Mouse (Mus musculus) stomach, embryonic 16.5 days (tissue): ENCODE results near the gene Batf3. TPM values are rescaled to one million over a fixed set of nuclear protein-coding genes. Genes with fewer than 3 reads are reported as not detected.

ENCODE experiments used
- polyA plus RNA-seq: library from polyadenylated mRNA; unstranded; fragments of >200 nt; fragmentation: Nextera tagmentation; extraction: Ambion mirVana; gene quantifications from 2 replicates; pipeline ENCODE4 v1.2.1, GENCODE M21; 2015

Batf3 gene
- polyA plus RNA-seq, 1 experiment from 2014 or later, result 8.4 TPM

Other genes with a start within 250 kb of the Batf3 start
- 12.6 and 12.7 TPM in 2 replicates for gene Rps6kc1, start 186.1 kb upstream of the Batf3 start, polyA plus RNA-seq
- gene Angel2, start 172.7 kb upstream of the Batf3 start, polyA plus RNA-seq, result 29.9 and 30.8 TPM in 2 replicates
- gene Vash2, start 118.6 kb upstream of the Batf3 start, polyA plus RNA-seq, result 15.0 and 19.2 TPM in 2 replicates
- 3.5 and 5.1 TPM in 2 replicates for gene Flvcr1, start 71.7 kb upstream of the Batf3 start, polyA plus RNA-seq
- gene Spata45, start 61.2 kb upstream of the Batf3 start, polyA plus RNA-seq, result not detected in 2 replicates
- gene Tatdn3, start 34.9 kb upstream of the Batf3 start, polyA plus RNA-seq, result 14.1 and 15.1 TPM in 2 replicates
- 15.6 and 17.9 TPM in 2 replicates for gene Nsl1, start 34.8 kb upstream of the Batf3 start, polyA plus RNA-seq
- gene Fam71a, start 67.0 kb downstream of the Batf3 start, polyA plus RNA-seq, result not detected in 2 replicates
- gene Atf3, start 120.2 kb downstream of the Batf3 start, polyA plus RNA-seq, result 4.7 and 5.9 TPM in 2 replicates
- gene Nenf, start 220.3 kb downstream of the Batf3 start, polyA plus RNA-seq, result 86.0 and 91.3 TPM in 2 replicates
- 18.2 and 18.3 TPM in 2 replicates for gene Tmem206, start 228.1 kb downstream of the Batf3 start, polyA plus RNA-seq